Mouse (Mus musculus): ENCODE data around the gene Nat8f6. TPM values are rescaled to one million over a fixed set of nuclear protein-coding genes. Genes with fewer than 3 reads are reported as not detected.
"Not testable (repeated sequence)": the region's sequence is repeated elsewhere in the genome, so short reads cannot be mapped to it uniquely, and the experiment has no call there.

The Nat8f6 gene
- polyA plus RNA-seq, 1 experiment from 2014 or later = not detected

DNA sequence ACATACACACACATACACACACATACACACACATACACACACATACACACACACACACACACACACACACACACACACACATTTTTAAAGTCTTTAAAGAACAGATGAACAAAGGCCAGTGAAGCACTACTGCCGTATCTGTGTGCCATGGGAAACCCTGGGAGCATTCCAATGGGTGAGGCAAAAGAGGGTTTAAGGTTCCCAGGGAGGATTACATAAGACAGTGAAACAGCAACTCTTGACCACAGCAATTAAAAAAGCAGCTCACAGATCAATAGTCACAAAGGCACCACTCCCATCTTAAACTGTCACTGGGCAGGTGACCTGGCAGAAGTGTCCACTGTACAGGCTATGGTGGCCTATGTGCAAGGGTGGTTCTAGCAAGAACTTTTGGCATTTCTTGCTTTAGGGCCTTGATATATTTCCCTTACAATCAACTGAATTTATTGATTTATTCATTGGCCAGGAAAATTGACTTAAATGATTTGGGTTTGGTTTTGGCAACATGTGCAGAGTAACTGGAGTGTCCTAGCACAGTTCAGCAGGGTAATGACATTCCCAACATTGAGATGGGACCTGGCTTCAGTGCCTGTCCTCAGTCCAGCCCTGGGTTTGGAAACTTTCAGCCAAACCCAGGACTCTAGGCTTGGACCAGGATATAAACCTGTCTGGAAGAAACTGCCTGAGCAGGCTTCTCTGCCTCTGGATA lies 2.8 kb upstream of the Nat8f6 start:
- Histone ChIP-seq H3K9ac (ENCODE audit: low read depth, low read length) (no peak overlapping the region), H3K27ac (ENCODE audit: low read depth, low read length) (no peak overlapping the region), H3K27me3 (ENCODE audit: control insufficient read depth, insufficient read depth, low read length) (no peaks in the 10 kb centered on the region), H3K36me3 (ENCODE audit: control insufficient read depth, insufficient read depth, low read length) (no peaks in the 10 kb centered on the region), H3K9me3 (ENCODE audit: control insufficient read depth, low read length) (no peaks in the 10 kb centered on the region), H3K4me3 (ENCODE audit: low read length) (no peak overlapping the region), H3K4me2 (replicated peaks; ENCODE audit: low read depth, low read length) (no peak overlapping the region), H3K4me1 (ENCODE audit: control insufficient read depth, insufficient read depth, low read length) (no peaks in the 10 kb centered on the region)
- no peak for ATAC-seq (ENCODE audit: low FRiP score, low TSS enrichment)
- WGBS = 91% methylated on average over 1 of the region's 1 CpGs

DNA sequence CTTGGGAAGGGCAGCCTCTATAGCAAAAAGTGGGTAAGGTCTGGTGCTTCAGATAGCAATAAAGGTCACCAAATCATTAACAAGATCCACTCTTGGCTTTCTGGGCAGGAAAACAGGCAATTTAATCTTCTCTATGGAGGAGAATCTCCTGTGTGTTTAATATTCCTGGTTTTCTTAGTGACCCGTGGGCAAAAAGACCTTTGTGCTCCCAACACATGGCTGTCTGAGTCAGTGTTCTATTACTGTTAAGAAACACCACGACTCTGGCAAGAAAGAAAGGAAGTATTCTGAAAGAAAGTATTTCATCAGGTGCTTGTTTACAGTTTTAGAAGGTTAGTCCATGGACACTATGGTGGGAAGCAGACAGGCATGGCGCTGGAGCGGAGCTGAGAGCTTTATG lies 1.5 kb upstream of the Nat8f6 start:
- no peaks in the 10 kb centered on the region for H3K27me3 ChIP-seq (ENCODE audit: control insufficient read depth, insufficient read depth, low read length)
- H3K4me1 ChIP-seq (ENCODE audit: control insufficient read depth, insufficient read depth, low read length) = no peaks in the 10 kb centered on the region
- WGBS = 89% methylated on average over 4 of the region's 4 CpGs
- no peaks in the 10 kb centered on the region for H3K36me3 ChIP-seq (ENCODE audit: control insufficient read depth, insufficient read depth, low read length)
- H3K4me3 ChIP-seq (ENCODE audit: low read length) = no peak overlapping the region
- no peak overlapping the region for H3K4me2 ChIP-seq (replicated peaks; ENCODE audit: low read depth, low read length)
- H3K27ac ChIP-seq (ENCODE audit: low read depth, low read length) = no peak overlapping the region
- no peaks in the 10 kb centered on the region for H3K9me3 ChIP-seq (ENCODE audit: control insufficient read depth, low read length)
- ATAC-seq (ENCODE audit: low FRiP score, low TSS enrichment) = no peak
- no peak overlapping the region for H3K9ac ChIP-seq (ENCODE audit: low read depth, low read length)

DNA sequence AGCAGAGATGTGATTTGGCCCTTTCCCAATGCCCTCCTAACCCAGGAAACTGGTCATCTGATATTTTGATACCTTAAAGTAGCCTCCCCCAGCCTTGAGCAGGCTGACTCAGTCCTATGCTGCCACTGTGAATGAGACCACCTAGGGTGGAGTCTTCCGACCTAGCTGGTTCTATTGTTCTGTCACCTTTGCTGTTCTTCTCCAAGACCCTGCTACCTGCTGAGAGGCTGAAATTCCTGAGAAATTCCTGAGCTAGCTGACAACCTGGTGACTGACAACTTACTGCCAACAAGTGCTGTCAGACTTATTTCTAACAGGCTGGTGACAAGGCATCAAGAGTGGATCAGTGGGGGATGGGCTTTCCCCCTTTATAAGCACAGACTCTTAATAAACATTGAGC lies 2.4 kb downstream of the Nat8f6 start:
- Histone ChIP-seq H3K36me3 (ENCODE audit: control insufficient read depth, insufficient read depth, low read length) (no peaks in the 10 kb centered on the region), H3K4me1 (ENCODE audit: control insufficient read depth, insufficient read depth, low read length) (no peaks in the 10 kb centered on the region), H3K27me3 (ENCODE audit: control insufficient read depth, insufficient read depth, low read length) (no peaks in the 10 kb centered on the region), H3K4me3 (ENCODE audit: low read length) (no peak overlapping the region), H3K9ac (ENCODE audit: low read depth, low read length) (no peak overlapping the region), H3K4me2 (replicated peaks; ENCODE audit: low read depth, low read length) (no peak overlapping the region), H3K9me3 (ENCODE audit: control insufficient read depth, low read length) (no peaks in the 10 kb centered on the region), H3K27ac (ENCODE audit: low read depth, low read length) (no peak overlapping the region)
- no peak for ATAC-seq (ENCODE audit: low FRiP score, low TSS enrichment)
- 71% methylated on average over 1 of the region's 1 CpGs for WGBS

DNA sequence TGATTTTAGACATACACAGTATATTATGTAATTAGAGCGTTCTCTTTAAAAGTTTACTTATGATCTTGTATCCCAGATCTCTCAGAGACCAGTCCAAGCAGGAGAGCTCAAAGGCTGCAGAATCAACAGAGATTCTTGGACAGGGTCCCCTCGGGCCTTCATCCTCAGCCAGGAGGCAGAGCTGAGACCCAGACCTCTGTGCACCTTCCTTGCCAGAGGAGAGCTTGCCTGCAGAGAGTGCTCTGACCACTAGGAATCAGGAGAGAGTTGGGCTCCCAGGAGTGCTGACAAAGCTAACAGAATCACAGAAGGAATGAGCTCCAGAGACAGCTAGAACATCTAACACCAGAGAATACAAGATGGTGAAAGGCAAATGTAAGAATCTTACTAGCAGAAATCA lies 7.4 kb downstream of the Nat8f6 start:
- WGBS = 87% methylated on average over 2 of the region's 2 CpGs

DNA sequence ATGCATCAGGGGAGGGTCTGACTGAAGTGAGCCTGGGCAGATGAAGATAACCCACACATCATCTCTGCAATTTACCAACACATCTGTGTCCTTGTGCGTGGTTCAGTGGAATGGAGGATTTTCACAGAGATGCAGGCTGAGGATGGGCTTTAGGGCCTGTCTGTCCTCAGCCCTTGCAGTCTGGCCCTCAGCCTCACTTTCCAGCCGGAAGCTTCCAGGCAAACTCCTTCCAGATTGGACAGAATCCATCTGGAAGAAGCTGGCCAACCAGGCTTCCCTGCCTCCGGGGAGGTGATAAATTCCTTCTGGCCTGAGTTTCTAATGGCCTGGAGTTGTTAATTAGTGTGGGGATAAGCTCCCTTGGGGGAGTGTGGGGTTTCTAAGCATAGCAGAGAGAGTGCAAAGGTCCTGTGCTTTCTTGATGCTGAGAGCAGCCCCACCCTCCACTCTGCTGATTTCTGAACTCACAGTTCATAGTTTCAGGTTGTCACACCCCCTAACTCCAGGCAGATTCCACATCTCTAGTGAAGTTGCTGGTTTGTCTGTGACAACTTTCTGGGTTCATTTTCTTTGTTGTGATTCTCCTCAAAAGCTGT lies 9.7 kb downstream of the Nat8f6 start:
- not testable (repeated sequence) for H3K4me2 ChIP-seq (replicated peaks; ENCODE audit: low read depth, low read length); H3K27ac ChIP-seq (ENCODE audit: low read depth, low read length); H3K4me1 ChIP-seq (ENCODE audit: control insufficient read depth, insufficient read depth, low read length); H3K9me3 ChIP-seq (ENCODE audit: control insufficient read depth, low read length); H3K27me3 ChIP-seq (ENCODE audit: control insufficient read depth, insufficient read depth, low read length); H3K9ac ChIP-seq (ENCODE audit: low read depth, low read length); H3K4me3 ChIP-seq (ENCODE audit: low read length); H3K36me3 ChIP-seq (ENCODE audit: control insufficient read depth, insufficient read depth, low read length)
- peak; percentile 64; the same call in 1 of the 2 replicates for ATAC-seq (ENCODE audit: low FRiP score, low TSS enrichment)
- WGBS = 40% methylated on average over 2 of the region's 3 CpGs

More for the DNA sequence above, 7.4 kb downstream of the Nat8f6 start:
- Histone ChIP-seq H3K9ac (ENCODE audit: low read depth, low read length) (no peak overlapping the region), H3K27ac (ENCODE audit: low read depth, low read length) (no peak overlapping the region), H3K4me3 (ENCODE audit: low read length) (no peak overlapping the region), H3K4me2 (replicated peaks; ENCODE audit: low read depth, low read length) (no peak overlapping the region), H3K4me1 (ENCODE audit: control insufficient read depth, insufficient read depth, low read length) (no peaks in the 10 kb centered on the region), H3K36me3 (ENCODE audit: control insufficient read depth, insufficient read depth, low read length) (no peaks in the 10 kb centered on the region), H3K9me3 (ENCODE audit: control insufficient read depth, low read length) (no peaks in the 10 kb centered on the region), H3K27me3 (ENCODE audit: control insufficient read depth, insufficient read depth, low read length) (no peaks in the 10 kb centered on the region)
- ATAC-seq (ENCODE audit: low FRiP score, low TSS enrichment) = no peak

DNA sequence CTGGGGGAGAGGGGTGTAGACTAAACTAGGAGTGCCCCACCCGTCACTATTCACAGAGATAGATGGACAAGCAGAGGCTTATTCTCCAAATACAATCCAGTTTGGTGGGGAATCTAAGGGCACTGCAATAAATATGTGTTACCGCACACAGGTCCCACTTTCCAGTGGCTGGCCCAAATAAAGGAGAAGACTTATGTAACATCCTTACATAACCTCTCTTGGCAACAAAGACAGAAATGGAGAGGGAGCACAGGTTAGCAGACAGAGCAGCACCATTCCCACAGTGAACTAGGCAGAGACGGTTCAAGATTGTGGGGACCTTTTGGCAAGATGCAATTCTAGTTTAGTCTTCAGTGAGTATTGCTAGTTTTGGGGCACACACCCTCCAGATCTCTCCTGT lies 10.2 kb downstream of the Nat8f6 start:
- WGBS = 80% methylated on average over 2 of the region's 3 CpGs
- H3K27ac ChIP-seq (ENCODE audit: low read depth, low read length); H3K27me3 ChIP-seq (ENCODE audit: control insufficient read depth, insufficient read depth, low read length); ATAC-seq (ENCODE audit: low FRiP score, low TSS enrichment); H3K4me2 ChIP-seq (replicated peaks; ENCODE audit: low read depth, low read length); H3K4me3 ChIP-seq (ENCODE audit: low read length); H3K9me3 ChIP-seq (ENCODE audit: control insufficient read depth, low read length); H3K36me3 ChIP-seq (ENCODE audit: control insufficient read depth, insufficient read depth, low read length); H3K9ac ChIP-seq (ENCODE audit: low read depth, low read length); H3K4me1 ChIP-seq (ENCODE audit: control insufficient read depth, insufficient read depth, low read length): not testable (repeated sequence)

DNA sequence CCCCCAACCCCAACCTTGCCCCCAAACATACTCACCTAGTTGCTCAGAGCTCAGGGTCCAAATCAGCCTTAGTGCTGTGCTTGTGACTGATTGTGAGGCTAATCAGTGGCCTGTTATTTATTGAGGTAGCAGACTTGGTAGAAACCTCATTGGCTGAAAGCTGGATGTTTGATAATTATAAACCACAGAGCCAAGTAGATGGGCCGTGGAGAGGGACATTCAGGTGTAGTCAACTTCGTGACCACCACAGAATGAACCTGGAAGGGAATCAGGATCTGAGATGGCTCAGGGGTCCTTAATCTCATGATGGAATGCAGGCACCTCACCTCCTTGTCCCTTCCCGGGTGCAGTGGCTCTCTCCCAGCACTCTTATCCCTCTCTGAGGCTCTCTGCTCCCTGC lies 11.0 kb downstream of the Nat8f6 start:
- WGBS = 61% methylated on average over 2 of the region's 3 CpGs
- H3K36me3 ChIP-seq (ENCODE audit: control insufficient read depth, insufficient read depth, low read length); H3K4me3 ChIP-seq (ENCODE audit: low read length); H3K4me1 ChIP-seq (ENCODE audit: control insufficient read depth, insufficient read depth, low read length); H3K27ac ChIP-seq (ENCODE audit: low read depth, low read length); ATAC-seq (ENCODE audit: low FRiP score, low TSS enrichment); H3K27me3 ChIP-seq (ENCODE audit: control insufficient read depth, insufficient read depth, low read length); H3K4me2 ChIP-seq (replicated peaks; ENCODE audit: low read depth, low read length); H3K9ac ChIP-seq (ENCODE audit: low read depth, low read length); H3K9me3 ChIP-seq (ENCODE audit: control insufficient read depth, low read length): not testable (repeated sequence)

DNA sequence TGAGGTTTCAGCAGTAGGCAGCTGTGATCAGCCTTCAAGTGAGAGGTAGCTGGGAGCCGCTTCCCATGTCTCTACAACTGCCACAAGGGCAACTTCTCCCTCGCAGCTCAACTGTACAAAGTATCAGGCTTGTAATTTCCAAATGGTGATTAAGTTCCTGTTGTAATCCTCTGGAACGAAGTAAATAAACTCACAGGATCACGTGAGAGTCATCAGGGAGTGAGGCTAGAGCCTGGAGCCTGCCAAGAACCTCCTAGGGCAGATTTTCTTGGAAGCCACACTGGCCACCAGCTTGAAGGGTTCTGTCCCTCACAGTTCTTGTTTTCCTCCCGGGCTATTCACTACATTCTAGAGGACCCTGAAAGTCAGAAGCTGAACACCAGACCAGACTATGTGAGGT lies 17.6 kb downstream of the Nat8f6 start:
- not testable (repeated sequence) for H3K9ac ChIP-seq (ENCODE audit: low read depth, low read length)

DNA sequence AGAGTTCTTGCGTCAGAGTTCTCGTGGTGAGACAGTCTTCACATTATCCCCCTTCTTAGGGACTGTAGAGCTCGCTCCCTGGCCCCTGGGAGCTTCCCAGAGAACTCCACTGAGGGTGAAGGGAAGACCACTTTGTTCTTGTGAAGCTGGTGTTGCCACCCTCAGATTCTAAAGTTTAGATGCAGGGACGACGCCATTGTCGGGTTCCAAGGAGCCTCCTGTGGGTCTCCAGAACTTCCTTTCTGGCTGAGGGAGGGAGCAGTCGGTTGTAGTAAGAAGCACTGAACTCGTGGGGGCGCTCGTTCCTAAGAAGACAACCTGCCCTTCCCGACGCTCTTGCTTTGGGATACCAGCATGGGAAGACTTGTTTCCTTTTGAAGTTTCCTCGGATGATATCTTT lies 55.2 kb downstream of the Nat8f6 start, which contains the start of gene Nat8f3:
TSS of gene Nat8f3 (minus strand) at position 223 of the 400 bp plus-strand sequence.
- not testable (repeated sequence) for H3K36me3 ChIP-seq (ENCODE audit: control insufficient read depth, insufficient read depth, low read length); H3K9me3 ChIP-seq (ENCODE audit: control insufficient read depth, low read length); H3K4me1 ChIP-seq (ENCODE audit: control insufficient read depth, insufficient read depth, low read length); H3K27ac ChIP-seq (ENCODE audit: low read depth, low read length); H3K4me3 ChIP-seq (ENCODE audit: low read length); H3K27me3 ChIP-seq (ENCODE audit: control insufficient read depth, insufficient read depth, low read length); H3K9ac ChIP-seq (ENCODE audit: low read depth, low read length); H3K4me2 ChIP-seq (replicated peaks; ENCODE audit: low read depth, low read length); ATAC-seq (ENCODE audit: low FRiP score, low TSS enrichment)
- WGBS = 67% methylated on average over 13 of the region's 13 CpGs

More for the DNA sequence above, 17.6 kb downstream of the Nat8f6 start:
- H3K4me1 ChIP-seq (ENCODE audit: control insufficient read depth, insufficient read depth, low read length); H3K27ac ChIP-seq (ENCODE audit: low read depth, low read length); H3K9me3 ChIP-seq (ENCODE audit: control insufficient read depth, low read length); H3K27me3 ChIP-seq (ENCODE audit: control insufficient read depth, insufficient read depth, low read length); ATAC-seq (ENCODE audit: low FRiP score, low TSS enrichment); H3K4me3 ChIP-seq (ENCODE audit: low read length); H3K36me3 ChIP-seq (ENCODE audit: control insufficient read depth, insufficient read depth, low read length); H3K4me2 ChIP-seq (replicated peaks; ENCODE audit: low read depth, low read length): not testable (repeated sequence)
- 71% methylated on average over 5 of the region's 5 CpGs for WGBS
